Mouse (Mus musculus): Measurements from ENCODE around the gene Ccdc9. TPM values are rescaled to one million over a fixed set of nuclear protein-coding genes. Genes with fewer than 3 reads are reported as not detected.

Ccdc9 gene
- polyA plus RNA-seq (2017; shearing (Covaris generic)), result 108 TPM

DNA sequence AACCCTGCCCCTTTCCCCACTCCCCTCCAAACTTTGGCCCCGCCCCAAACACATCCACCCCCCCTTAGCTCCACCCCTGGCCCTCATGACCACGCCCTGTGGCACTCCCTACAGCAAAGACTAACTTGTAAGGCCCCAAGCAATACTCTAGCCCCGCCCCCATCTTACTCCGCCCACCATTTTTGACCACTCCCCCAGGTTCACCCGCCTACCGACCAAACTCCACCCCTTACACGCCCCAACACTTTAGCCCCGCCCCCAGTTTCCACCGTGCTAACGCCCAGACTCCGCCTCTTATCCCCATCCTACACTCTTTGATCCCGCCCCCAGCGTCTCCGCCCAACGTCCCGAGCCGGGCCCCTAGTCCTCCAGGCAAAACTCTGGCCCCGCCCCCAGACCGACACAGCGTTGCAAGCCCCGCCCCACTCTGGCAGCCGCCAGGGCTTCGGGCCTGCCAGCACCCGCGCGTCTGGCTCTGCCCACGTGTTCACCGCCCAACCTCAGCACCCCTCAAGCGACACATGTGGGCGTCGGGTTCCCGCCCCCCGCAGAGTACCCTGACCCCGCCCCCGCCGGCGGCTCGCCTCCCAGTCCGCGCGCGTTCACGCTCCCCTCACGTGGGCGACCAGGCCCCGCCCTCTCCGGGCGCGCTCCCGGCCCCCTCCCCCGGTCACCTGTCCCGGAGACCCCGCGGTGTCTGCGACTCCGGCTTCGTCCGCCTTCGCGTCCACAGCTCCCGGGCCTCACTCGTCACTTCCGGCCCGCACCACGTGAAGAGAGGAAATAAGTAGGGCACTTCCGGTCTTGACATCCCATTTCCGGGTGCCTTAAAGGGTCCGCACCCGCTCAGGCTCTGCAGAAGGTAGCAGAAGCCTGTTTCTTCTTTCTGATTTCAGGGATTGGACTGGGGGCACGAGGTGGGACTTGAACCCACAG lies at the start of gene Ccdc9:
Gene Ccdc9, minus strand, starts transcription at position 770 of the 936 bp plus-strand sequence.

DNA sequence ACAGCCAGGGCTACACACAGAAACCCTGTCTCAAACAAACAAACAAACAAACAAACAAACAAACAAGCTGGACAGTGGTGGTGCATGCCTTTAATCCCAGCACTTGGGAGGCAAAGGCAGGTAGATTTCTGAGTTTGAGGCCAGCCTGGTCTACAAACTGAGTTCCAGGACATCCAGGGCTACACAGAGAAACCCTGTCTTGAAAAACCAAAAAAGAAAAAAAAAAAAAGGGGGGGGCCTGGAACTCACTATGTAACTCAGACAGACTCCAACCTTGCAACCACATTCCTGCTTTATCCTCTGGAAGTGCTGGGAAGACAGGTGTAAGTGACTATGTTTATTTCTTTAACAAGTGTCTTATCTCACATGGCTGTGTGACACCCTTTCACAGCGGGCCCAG lies 21.5 kb upstream of the Ccdc9 start, which contains the start of gene Bbc3:
Gene Bbc3, plus strand, starts transcription at position 301 of the 400 bp plus-strand sequence.

DNA sequence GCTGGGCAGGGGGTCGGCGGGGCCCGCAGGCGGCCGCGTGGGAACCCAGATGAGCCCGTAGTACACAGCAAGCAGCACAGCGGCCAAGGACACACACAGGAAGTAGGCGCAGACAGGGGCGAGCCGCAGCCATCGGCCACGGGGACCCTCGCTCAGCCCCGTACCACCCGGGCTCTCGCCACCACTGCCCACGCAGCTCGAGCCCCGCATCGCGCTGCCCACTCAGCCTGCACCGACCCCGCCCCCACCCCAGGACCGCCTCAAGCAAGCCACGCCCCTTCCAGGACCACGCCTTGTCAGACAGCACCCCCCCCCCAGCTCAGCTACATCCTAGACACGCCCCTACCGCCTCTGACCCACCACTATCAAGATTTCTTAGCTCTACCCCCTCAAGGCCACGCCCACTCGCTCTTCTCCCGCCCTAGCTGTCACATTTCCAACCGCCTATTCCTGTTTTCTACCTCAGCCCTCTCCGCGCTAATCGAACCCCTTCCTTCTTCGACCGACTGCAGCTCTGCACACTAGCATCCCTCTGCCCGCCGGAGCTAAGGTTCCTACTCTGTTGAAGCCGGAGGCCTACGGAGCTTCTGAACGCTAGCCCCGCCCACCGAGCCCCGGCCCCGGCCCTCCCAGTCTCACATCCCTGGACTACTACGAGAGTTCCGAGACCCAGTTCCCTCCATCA lies 13.4 kb downstream of the Ccdc9 start, which contains the start of gene Inafm1:
Gene Inafm1, minus strand, starts transcription at position 537 of the 685 bp plus-strand sequence.

DNA sequence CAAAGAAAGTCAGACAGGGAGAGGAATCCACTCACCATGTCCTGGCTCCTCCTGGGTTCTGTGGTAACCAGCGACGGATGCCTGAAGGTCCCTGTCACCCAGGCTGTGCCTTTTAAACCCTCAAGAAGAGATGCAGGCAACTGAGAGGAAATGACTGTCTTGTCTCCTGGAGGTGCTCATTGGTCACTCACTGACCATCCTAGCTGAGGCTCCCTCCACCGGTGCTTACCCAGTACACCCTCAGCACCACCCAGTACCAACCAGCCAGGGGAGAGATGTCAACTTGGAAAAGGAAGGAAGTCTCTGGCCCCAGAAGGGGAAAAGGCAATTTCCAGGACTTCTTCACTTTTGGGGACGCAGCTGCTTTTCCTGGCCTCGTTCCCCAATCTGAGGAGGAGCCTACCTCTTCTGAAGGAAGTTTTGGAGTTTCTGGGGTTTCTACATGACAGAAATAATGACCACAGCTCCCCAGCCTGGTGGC lies 27.4 kb downstream of the Ccdc9 start, which contains the start of gene C5ar1:
Gene C5ar1, minus strand, starts transcription at position 431 of the 481 bp plus-strand sequence.

DNA sequence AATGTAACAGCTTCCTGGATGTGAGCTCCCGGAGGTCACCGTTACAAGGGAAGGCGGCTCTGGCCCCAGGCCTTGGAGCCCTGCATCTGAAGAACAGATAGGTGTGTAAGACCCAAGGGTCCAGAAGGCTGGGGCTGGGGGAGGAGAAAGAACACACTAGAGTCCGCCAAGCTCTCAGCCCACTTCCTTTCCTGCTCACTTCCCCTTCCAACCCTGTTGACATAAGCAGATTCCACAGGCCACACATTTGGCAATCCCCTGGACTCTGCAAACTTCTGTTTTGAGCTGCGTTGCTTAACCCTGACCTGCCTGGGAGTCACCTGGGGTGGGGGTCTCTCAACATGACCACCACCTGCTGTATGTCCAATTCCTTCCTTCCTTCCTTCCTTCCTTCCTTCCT lies 42.5 kb downstream of the Ccdc9 start, which contains the start of gene C5ar2:
Gene C5ar2, minus strand, starts transcription at position 88 of the 400 bp plus-strand sequence.

Other genes starting within 250 kb of the Ccdc9 start
- gene Bicra, start 238.9 kb downstream of the Ccdc9 start, polyA plus RNA-seq (2017; shearing (Covaris generic)), result 7.1 TPM
- gene Zfp541, start 225.0 kb downstream of the Ccdc9 start, polyA plus RNA-seq (2017; shearing (Covaris generic)), result 0.09 TPM
- gene Napa, start 188.3 kb downstream of the Ccdc9 start, polyA plus RNA-seq (2017; shearing (Covaris generic)), result 313 TPM
- 22.3 TPM for gene Kptn, start 166.9 kb downstream of the Ccdc9 start, polyA plus RNA-seq (2017; shearing (Covaris generic))
- gene Slc8a2, start 157.0 kb downstream of the Ccdc9 start, polyA plus RNA-seq (2017; shearing (Covaris generic)), result not detected
- 46.1 TPM for gene Meis3, start 111.7 kb downstream of the Ccdc9 start, polyA plus RNA-seq (2017; shearing (Covaris generic))
- 19.8 TPM for gene Dhx34, start 64.8 kb downstream of the Ccdc9 start, polyA plus RNA-seq (2017; shearing (Covaris generic))
- gene C5ar2, start 42.6 kb downstream of the Ccdc9 start, polyA plus RNA-seq (2017; shearing (Covaris generic)), result not detected
- gene C5ar1, start 27.3 kb downstream of the Ccdc9 start, polyA plus RNA-seq (2017; shearing (Covaris generic)), result not detected
- 2.5 TPM for gene Inafm1, start 13.2 kb downstream of the Ccdc9 start, polyA plus RNA-seq (2017; shearing (Covaris generic))
- gene Bbc3, start 21.6 kb upstream of the Ccdc9 start, polyA plus RNA-seq (2017; shearing (Covaris generic)), result 47.2 TPM
- gene Sae1, start 101.0 kb upstream of the Ccdc9 start, polyA plus RNA-seq (2017; shearing (Covaris generic)), result 96.4 TPM
- gene Zc3h4, start 114.1 kb upstream of the Ccdc9 start, polyA plus RNA-seq (2017; shearing (Covaris generic)), result 17.3 TPM
- gene Tmem160, start 166.0 kb upstream of the Ccdc9 start, polyA plus RNA-seq (2017; shearing (Covaris generic)), result 69.4 TPM
- not detected for gene Npas1, start 190.9 kb upstream of the Ccdc9 start, polyA plus RNA-seq (2017; shearing (Covaris generic))